Mouse (Mus musculus) WW6 (cell line): ENCODE results near the gene Psmg3.
A peak's percentile ranks its signal among the peaks of the same experiment; 100 is the strongest.

Source experiments
- DNase-seq: peaks from one replicate; pipeline ENCODE4 v3.0.0-alpha.2; 2013; ENCODE audit warnings: low read depth, low spot score

Gene Psmg3

GRCm38 (mm10) chr5:139794137-139794536, 32.5 kb downstream of the Psmg3 start:
- DNase-seq = no peak

- no peak for DNase-seq
Observed at GRCm38 (mm10) chr5:139793338-139794089, 33.2 kb downstream of the Psmg3 start.

- no peak for DNase-seq
Observed at GRCm38 (mm10) chr5:139792966-139793337, 33.7 kb downstream of the Psmg3 start.

GRCm38 (mm10) chr5:139792159-139792775, 34.4 kb downstream of the Psmg3 start:
- DNase-seq = no peak

- peak; percentile 90 for DNase-seq
Observed at GRCm38 (mm10) chr5:139791227-139792158, 35.2 kb downstream of the Psmg3 start, which contains the start of gene Mafk. Gene Mafk, plus strand, starts transcription at chr5:139791513.

- no peak for DNase-seq
Observed at GRCm38 (mm10) chr5:139789466-139789865, 37.2 kb downstream of the Psmg3 start.

- DNase-seq = no peak
Observed at GRCm38 (mm10) chr5:139781406-139781805, 45.3 kb downstream of the Psmg3 start.

- no peak for DNase-seq
Observed at GRCm38 (mm10) chr5:139776966-139777365, 49.7 kb downstream of the Psmg3 start.

GRCm38 (mm10) chr5:139775216-139775926, 51.3 kb downstream of the Psmg3 start, which contains the start of gene Ints1:
Gene Ints1, minus strand, starts transcription at chr5:139775674.
- peak; percentile 88 for DNase-seq
